Mouse (Mus musculus) cerebellum, adult 2 months (tissue): ENCODE measurements around the gene F7. TPM values are rescaled to one million over a fixed set of nuclear protein-coding genes. Genes with fewer than 3 reads are reported as not detected.

ENCODE experiments used
- DNase-seq, 2 experiments: peaks; one replicate each; pipeline ENCODE4 v3.0.0; 2021
- H3K27ac ChIP-seq: fragments of 200-500 bp; 2 replicates; pipeline ENCODE4 v1.5.1; 2012; ENCODE audit warnings: low read length, control low read depth, inconsistent platforms; ENCODE audit not compliant: insufficient read depth
- H3K27me3 ChIP-seq: fragments of 200-500 bp; 2 replicates; pipeline ENCODE4 v1.6.1; 2012; ENCODE audit warnings: inconsistent platforms, mild to moderate bottlenecking, low read length, moderate library complexity; ENCODE audit not compliant: control insufficient read depth, insufficient read depth
- H3K4me1 ChIP-seq: fragments of 200-500 bp; 2 replicates; pipeline ENCODE4 v1.6.1; 2011; ENCODE audit warnings: low read length; ENCODE audit not compliant: control insufficient read depth, insufficient read depth
- H3K4me3 ChIP-seq: fragments of 200-500 bp; replicated peaks from 2 replicates; pipeline ENCODE3; 2011; ENCODE audit warnings: mild to moderate bottlenecking, low read depth, low read length, control low read depth; ENCODE audit not compliant: insufficient read depth
- CTCF ChIP-seq: fragments of 200-500 bp; IDR thresholded peaks from 2 replicates; pipeline ENCODE4 v1.5.1; 2011; ENCODE audit warnings: low read depth, mild to moderate bottlenecking, control low read depth, low read length, moderate library complexity, borderline replicate concordance; ENCODE audit not compliant: insufficient read depth
- POLR2A ChIP-seq: fragments of 200-500 bp; IDR thresholded peaks from 2 replicates; pipeline ENCODE4 v1.6.1; 2011; ENCODE audit warnings: low read length, control low read depth, borderline replicate concordance; ENCODE audit not compliant: insufficient read depth
- WGBS: fragments of 180-500 bp; shearing (Covaris S2); methylation state at CpG from one replicate; pipeline ENCODE4 v1.1.7; 2018; 5-methylcytosine and 5-hydroxymethylcytosine counted together
- polyA plus RNA-seq: library from polyadenylated mRNA; depleted of rRNA; stranded (reverse); fragments of >200 nt; gene quantifications from 2 replicates; pipeline ENCODE4 v1.2.3, GENCODE M21; 2012

Gene F7
- polyA plus RNA-seq, 1 experiment, result 0.05 TPM

DNA sequence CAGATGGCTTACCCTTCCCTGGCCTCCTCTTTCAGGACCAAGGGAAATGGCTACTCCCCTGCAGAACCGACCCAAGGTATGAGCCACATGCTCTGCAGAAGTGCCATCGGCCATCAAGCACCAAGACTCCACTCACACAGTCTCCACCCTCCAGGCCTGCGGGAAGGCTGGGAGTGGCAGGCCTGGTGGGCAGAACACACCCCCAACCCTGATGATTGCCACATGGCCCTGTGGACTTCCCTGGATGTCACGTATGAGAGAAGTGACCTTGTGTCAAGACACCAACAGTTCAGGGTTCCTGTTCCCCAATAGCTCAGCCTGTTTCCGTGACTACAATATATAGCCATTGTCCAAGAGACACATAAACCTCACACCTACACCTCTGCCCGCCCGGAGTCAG is 11.2 kb downstream of the F7 start, which contains the start of gene F10:
F10 (plus strand) TSS at position 294 of the 400 bp plus-strand sequence.
- TF ChIP-seq CTCF, result no peak
- TF ChIP-seq POLR2A, result no peak
- H3K27ac ChIP-seq, result no peak within 1 kb of the TSS
- H3K4me1 ChIP-seq, result no peaks in the 10 kb centered on the region
- DNase-seq, result no peak
- H3K4me3 ChIP-seq, result no peak within 1 kb of the TSS
- H3K27me3 ChIP-seq, result no peaks in the 10 kb centered on the region
- WGBS, result 81% methylated on average over 7 of the region's 7 CpGs

DNA sequence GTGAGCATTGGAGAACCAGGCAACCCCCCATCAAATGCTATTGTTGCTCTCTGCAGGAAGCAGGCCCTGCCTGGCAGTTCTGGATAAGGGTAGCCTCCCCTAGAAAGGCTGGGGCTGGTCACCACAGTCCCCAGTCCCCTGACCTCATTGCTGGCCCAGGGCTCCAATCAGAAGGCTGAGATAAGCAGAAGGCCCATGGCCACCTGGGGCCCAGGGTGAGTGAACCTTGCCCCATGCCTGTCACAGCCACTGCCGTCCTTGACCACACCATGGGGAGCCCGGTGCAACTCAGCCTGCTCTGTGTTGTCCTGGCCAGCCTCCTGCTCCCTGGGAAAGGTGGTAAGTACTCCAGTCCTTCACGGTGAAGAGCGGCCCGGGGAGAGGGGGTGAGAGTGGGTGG is 11.7 kb downstream of the F7 start:
- no peak for DNase-seq
- no peak overlapping the region for H3K4me3 ChIP-seq
- H3K4me1 ChIP-seq, result no peaks in the 10 kb centered on the region
- H3K27ac ChIP-seq, result no peak overlapping the region
- WGBS, result 22% methylated on average over 5 of the region's 5 CpGs
- no peaks in the 10 kb centered on the region for H3K27me3 ChIP-seq
- no peak for TF ChIP-seq CTCF
- TF ChIP-seq POLR2A, result no peak

DNA sequence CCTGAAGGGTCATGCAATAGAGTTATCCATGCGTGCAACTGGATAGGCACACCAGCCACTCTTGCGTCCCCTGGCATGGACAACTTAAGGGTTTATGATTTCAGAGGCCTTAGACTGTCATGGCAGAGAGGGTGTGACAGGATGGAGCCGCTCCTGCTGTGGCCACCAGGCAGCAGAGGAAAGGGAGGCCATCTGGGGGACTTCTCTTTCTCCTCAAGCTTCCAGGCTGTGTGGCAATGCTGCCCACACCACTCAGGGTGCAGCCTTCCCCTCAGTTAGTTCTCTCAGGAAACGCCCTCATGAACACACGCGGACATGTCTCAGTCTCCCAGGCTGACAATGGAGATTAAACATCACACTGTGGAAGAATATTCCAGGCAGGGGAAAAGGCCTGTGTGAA is 13.2 kb downstream of the F7 start:
- TF ChIP-seq CTCF (no peak), POLR2A (no peak)
- no peak overlapping the region for H3K4me3 ChIP-seq
- DNase-seq, result no peak
- no peaks in the 10 kb centered on the region for H3K4me1 ChIP-seq
- H3K27ac ChIP-seq, result no peak overlapping the region
- H3K27me3 ChIP-seq, result no peaks in the 10 kb centered on the region
- WGBS, result 64% methylated on average over 6 of the region's 6 CpGs

DNA sequence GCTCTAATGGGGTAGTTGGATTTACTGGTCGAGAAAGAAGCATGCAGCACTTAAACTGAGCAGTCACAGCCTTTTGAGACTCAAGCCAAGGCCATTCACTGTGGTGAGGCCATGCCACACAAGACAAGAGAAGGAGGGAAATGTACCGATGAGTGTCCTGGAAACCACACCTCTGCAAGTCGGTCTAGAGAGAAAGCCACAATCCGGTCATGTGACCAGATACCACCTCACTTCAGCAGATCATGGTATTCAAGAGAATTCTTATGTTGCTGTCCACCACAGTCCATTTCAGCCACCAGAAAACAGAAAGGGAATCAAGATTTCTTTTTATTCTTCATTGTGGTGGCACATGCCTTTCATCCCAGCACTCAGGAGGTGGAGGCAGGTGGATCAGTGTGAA is 15.6 kb downstream of the F7 start:
- no peak for DNase-seq
- TF ChIP-seq POLR2A (no peak), CTCF (no peak)
- H3K27me3 ChIP-seq, result no peaks in the 10 kb centered on the region
- no peak overlapping the region for H3K4me3 ChIP-seq
- no peak overlapping the region for H3K27ac ChIP-seq
- H3K4me1 ChIP-seq, result no peaks in the 10 kb centered on the region
- 75% methylated on average over 4 of the region's 4 CpGs for WGBS

DNA sequence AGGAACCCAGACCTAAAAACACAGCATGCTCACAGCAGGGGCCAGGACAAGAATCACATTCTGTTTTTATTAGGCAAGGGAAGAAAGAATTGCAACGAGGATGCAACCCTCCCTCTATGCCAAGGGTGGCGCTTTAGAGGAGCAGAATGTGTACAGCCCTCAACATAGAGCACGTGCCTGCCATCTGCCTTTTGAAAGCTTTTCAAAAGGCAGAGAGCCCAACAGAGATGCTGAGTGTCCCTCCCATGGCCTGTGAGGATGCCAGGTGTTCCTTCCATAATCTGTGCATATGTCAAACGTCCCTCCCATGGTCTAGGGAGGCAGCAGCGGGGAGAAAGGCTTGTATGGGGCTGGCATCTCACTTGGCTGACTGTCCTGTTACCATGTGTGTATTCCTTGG is 21.8 kb downstream of the F7 start:
- DNase-seq, result no peak

GRCm38 (mm10) chr8:13050550-13050949 is 24.7 kb downstream of the F7 start:
- no peak for TF ChIP-seq POLR2A
- no peak for TF ChIP-seq CTCF
- Histone ChIP-seq H3K4me1 (peaks cover 3% of the 10 kb centered on the region; the same call in 1 of the 2 replicates), H3K27me3 (no peaks in the 10 kb centered on the region), H3K4me3 (no peak overlapping the region), H3K27ac (no peak overlapping the region)
- no peak for DNase-seq
- 58% methylated on average over 10 of the region's 10 CpGs for WGBS

More for the DNA sequence above, 21.8 kb downstream of the F7 start:
- no peak overlapping the region for H3K4me3 ChIP-seq
- H3K4me1 ChIP-seq, result peaks cover 3% of the 10 kb centered on the region; the same call in 1 of the 2 replicates
- no peak overlapping the region for H3K27ac ChIP-seq
- TF ChIP-seq CTCF (no peak), POLR2A (no peak)
- WGBS, result 7% methylated on average over 5 of the region's 5 CpGs
- no peaks in the 10 kb centered on the region for H3K27me3 ChIP-seq

DNA sequence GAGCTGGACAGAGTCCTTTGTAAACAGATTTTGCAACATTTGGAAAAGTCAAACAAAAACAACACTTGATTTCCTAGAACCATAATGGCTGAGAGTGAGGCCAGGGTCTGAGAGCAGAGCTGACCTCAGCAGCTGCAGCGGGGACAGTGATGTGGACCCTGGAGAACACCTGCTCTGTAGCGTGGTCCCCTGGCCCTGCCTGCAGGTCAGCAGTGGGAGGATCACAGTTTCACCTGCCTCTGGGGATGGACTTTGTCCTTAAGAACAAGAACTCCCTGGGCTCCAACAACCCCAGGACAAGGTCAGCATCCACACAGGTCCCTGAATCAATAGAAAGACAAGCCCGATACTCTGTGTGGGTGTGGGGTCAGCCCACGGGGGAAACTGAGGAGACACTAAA is 31.5 kb downstream of the F7 start:
- H3K4me1 ChIP-seq, result no peaks in the 10 kb centered on the region
- WGBS, result 90% methylated on average over 4 of the region's 4 CpGs
- no peak for DNase-seq
- TF ChIP-seq CTCF (no peak), POLR2A (no peak)
- no peak overlapping the region for H3K27ac ChIP-seq
- no peaks in the 10 kb centered on the region for H3K27me3 ChIP-seq
- no peak overlapping the region for H3K4me3 ChIP-seq

DNA sequence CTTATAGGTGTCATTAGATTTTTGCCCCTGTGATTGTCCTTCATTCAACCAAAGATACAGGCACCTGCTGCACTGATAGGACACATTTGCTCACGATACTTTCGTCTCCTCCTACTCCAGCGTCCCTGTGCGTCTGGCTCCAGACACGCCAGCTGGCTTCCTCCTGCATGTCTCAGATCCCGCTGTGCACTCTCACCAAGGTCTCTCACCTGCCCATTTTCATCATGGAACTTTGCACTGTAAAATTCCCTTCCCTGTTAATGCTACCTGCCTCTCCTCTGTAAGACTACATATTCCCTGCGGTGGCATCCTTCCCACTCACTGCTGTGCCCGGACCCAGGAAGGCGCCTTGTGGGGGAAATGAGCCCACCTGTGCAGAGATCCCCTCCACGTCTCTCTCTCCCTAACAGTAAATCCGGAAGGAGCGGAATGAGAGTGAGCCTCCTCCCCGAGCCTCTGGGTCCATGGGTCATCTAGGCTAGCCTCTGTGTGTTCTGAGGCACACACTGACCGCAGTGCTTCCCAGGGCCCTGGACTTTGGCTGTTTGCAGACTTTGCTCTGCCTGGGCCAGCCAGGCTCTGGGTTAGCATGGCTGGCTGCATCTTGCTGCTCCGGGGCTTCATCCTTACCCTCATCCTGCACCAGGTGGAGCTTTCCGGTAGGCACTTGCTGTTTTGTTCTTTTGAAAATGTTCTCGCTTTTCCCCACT is 34.8 kb downstream of the F7 start, which contains the start of gene Proz:
Proz (plus strand) TSS at position 474 of the 710 bp plus-strand sequence.
- Histone ChIP-seq H3K4me3 (no peak within 1 kb of the TSS), H3K4me1 (no peaks in the 10 kb centered on the region), H3K27me3 (no peaks in the 10 kb centered on the region), H3K27ac (no peak within 1 kb of the TSS)
- WGBS, result 61% methylated on average over 17 of the region's 17 CpGs
- no peak for DNase-seq
- TF ChIP-seq CTCF (no peak), POLR2A (no peak)
